Mouse (Mus musculus) left cerebral cortex, adult 11 months (tissue): Measurements from ENCODE around the gene S1pr1.

ENCODE experiments used
- DNase-seq: peaks from one replicate; pipeline ENCODE4 v3.0.0; 2022; ENCODE audit warnings: low spot score

S1pr1 gene

DNA sequence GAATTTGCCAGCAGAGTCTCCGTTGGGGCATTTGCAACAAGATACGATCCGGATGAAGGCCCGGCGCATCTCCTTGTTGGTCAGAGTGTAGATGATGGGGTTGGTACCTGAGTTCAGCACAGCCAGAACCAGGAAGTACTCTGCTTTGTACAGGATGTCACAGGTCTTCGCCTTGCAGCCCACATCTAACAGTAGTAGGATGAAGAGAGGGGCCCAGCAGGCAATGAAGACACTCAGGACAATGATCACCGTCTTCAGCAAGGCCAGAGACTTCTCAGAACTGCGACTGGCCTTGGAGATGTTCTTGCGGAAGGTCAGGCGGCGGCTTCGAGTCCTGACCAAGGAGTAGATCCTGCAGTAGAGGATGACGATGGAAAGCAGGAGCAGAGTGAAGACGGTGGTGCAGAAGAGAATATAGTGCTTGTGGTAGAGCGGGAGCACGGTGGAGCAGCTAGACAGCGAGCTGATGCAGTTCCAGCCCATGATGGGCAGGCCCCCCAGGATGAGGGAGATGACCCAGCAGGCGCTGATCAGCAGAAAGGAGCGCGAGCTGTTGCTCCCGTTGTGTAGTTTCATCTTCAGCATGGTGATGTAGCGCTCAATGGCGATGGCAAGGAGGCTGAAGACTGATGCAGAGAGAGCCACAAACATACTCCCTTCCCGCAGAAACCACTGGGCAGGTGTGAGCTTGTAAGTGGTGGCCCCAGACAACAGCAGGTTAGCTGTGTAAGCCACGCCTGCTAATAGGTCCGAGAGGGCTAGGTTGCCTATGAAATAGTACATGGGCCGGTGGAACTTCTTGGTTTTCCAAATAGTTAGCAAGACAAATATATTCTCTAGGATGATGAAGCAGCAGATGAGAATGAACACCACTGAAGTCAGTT is 2.7 kb downstream of the S1pr1 start:
- no peak for DNase-seq

DNA sequence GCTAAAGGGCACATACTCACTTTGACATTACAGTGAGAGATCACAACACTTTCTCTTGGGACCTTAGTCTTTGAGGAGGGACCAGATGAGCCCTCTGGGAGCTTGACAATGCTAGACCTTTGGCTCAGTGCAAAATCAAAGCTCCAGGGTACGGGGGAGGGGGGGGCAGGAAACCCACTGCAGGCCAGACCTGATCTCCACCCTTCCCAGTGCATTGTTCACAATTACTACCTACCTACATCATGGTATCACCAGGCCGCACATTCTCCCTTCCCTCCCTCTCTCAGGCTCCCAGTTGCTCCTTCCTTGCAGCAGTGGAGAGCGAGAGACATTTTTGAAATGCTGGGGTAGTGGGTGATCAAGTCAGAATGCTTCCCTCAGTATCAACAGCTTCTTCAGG is 3.5 kb downstream of the S1pr1 start:
- DNase-seq: no peak

DNA sequence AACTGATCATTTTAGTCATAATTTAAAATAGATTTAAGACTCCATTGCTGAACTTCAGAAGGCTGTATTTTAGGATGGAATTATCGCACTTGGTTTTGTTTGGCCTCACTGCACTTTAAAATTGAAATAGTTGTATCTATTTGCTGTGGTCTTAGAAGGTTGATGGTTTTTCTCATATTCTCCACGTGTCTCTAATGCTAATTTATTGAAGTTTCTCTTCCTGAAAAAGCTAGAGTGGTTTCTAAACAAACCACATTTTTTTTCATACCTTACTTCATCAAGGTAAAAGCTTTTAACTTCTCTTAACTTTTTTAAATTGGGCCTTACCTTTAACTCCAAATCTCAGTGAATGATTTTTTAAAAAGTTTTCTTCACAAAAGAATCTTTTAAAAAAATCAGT is 4.8 kb downstream of the S1pr1 start:
- no peak for DNase-seq

DNA sequence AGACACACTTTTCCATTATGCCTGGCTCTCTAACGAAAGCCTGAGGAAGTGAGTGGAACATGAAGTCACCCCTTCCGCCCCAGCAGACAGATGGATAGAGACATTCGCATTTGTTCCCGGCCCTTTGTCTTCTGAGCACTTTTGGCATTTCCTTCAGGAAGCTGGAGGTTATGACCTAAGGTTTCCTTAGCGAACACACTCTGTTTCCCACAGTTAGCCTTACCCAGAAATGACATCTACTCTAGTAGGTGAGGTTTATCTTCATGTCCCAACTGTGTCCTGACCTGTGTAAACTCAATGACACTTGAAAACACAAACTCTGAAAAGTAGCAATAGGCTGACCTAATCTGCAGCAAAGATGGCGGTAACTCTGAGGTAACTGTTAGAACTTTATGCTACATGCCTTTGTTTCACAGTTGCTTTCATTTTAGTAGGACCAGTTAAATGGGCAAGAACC is 5.7 kb downstream of the S1pr1 start:
- no peak for DNase-seq

DNA sequence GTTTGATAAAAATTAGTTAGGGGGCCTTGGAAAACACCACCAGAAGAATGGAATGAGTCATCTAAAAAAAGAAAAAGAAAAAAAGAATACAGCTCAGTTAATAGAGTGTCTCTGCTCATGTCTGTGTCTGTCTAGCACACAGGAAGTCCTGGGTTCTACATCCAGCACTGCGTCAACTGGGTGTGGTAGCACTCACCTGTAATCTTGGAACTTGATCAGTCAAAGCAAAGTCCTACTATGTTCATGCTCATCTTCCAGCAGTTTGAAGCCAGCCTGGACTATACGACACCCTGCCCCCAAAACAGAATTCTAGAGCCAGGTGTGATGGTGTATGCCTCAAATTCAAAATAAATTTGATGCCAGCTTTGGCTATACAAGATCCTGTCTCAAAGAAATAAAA is 8.1 kb downstream of the S1pr1 start:
- DNase-seq: no peak

DNA sequence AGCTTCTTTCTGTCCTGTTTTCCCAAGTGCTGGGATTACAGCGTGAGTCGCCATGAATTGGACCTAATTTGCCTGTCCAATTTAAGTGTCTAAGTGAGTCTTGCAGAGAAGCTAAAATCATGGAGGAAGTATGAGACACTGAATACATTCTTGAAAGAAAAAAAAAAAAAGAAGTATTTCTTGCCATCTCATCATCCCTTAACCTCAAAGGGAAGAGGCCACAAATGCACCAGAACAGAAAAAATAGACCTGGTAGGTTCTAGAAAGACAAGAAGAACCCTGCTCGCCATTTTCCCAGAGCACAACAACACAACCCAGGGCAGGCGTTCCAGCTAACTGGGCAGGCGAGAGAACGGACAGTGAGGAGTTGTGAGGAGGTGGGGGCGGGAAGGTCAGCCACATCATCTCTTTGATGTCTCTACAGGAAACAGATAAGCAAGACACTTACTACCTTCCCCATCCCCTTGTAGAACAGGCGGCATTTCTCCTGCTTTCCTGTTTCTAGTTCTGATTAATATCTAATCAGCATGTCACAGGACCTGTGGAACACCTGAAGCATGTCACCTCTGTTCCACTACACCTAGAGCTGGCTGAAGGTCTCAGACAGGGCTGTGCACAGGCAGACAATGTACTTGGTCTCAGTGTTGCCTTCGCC is 10.5 kb downstream of the S1pr1 start:
- DNase-seq: no peak

DNA sequence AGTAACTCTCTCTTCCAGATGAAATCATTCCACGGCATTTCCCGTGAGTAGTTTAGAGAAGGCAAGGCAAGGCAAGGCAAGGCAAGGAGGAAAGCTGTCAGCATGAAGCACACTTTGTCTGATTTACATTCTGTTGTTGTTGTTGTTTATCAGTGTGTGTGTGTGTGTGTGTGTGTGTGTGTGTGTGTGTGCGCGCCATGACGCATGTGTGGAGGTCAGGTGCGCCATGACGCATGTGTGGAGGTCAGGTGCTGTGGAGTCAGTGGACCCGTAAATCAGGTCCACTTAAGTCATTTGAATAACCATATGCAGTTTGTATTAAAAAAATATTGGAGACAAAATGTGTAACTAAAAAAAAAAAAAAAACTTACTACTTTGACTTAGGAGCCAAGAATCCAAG is 11.2 kb downstream of the S1pr1 start:
- no peak for DNase-seq

DNA sequence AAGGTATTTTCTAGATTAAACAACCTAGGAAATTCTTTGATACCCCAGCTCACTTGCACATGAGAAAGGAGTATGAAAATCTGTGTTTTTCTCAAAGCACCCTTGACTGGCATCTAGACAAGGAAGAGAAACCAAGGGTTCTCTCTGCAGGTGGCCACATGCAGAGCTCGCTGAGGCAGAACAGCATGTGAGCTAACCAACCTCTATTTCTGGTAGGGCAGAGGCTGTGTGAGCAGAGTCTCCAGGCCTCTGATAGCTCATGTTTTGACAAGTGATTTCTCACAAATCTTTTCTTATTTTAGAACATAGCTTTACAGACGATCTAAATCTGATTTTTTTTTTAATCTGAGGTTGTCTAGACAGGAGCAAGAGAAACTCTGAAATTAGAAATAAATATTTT is 12.8 kb downstream of the S1pr1 start:
- no peak for DNase-seq

DNA sequence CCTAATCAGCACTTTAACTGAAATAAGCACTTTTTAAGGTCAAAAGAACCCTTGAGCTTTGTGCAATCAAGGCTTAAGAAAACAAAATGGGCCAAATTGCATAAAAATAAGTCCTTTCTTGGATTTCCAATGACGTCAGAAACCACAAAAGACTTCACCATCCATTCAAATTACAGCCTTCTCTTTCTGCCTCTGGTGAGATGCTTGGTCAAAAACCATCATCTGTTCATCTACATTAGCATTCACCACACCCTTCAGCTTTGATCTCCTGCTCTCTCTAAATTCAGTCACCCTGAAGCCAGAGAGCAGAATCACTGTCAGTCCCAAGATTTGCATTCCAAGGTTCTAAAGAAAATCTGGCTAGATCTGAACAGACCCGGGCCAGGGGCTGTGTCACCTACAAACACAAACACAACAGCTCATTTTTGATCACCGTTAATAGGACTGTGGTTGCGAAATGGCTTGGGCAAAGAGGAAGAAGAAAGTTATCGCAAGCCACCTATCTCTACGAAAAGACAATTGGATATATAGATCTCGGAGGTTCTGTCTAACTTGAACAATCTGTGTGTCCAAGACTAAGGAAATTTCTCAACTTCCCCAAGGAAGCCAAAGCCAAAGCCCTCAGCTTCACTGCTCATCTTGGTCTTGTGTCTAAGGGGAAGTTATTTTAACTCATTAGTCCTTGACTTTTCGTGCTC is 19.5 kb downstream of the S1pr1 start:
- no peak for DNase-seq

DNA sequence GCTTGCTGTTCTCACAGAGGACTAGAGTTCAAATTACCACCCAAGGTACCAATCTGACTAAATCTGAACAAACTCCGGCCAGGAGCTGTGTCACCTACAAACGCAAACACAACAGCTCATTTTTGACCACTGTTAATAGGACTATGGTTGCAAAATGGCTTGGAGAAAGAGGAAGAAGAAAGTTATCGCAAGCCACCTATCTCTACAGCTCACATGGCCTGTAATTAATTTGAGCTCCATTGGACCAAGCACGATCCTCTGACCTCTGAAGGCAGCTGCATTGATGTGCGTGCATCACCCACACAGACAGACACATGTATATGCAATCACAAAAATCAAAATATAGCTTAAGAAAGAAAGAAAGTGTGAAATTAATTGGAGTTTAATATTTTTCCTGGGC is 20.7 kb downstream of the S1pr1 start:
- no peak for DNase-seq

DNA sequence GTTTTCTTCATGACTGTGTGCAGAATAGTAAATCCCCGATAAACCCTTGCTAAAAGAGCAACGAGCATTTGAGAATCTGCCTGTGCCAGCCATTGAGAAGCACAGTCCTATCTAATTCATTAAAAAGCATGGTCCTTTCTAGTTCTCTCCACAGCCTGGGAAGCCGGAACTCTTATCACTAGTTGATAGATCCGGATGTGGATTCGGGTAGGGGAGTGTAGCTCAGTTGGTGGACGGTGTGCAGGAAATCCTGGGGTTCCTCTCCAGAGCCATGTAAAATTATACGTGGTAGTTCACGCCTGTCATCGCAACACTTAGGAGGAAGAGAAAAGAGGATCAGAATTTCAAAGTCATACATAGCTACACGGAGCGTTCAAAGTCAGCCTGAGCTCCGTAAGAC is 21.5 kb downstream of the S1pr1 start:
- DNase-seq: no peak

DNA sequence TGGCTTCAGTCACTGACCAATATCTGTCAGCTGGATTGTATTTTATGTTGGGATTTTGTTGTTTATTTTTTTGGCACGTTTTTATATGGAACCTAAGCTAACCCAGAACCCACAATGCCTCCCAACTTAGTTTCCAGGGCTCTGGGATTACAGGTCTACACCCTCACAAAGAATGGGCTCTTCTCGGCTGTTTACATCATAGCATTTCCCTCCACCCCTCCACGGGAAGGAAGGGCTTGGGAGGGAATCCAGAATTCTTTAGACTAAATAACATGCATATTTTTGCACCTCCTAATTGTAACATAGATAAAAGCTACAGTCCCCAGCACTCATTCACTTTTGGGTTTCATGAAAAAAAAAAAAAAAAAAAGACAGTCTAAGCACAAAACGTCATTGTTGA is 22.0 kb downstream of the S1pr1 start:
- no peak for DNase-seq

DNA sequence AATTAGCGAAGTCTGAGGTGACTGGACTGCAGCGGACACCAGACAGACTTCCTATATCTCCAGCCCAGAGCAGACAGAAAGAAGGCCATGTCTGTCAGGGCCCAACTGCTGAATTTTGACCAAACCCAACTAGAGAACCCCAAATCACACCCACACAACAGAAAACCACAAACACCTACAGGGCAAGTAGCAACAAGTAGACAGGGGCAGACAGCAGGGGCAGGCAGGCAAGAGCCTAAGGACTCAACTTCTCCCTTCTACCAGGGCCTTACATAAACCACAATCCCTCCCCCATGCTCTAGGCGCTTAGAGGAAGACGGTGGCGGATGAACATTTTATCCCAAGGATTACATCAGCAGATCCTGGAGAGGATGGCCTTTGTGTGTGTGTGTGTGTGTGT is 22.5 kb downstream of the S1pr1 start:
- DNase-seq: no peak

DNA sequence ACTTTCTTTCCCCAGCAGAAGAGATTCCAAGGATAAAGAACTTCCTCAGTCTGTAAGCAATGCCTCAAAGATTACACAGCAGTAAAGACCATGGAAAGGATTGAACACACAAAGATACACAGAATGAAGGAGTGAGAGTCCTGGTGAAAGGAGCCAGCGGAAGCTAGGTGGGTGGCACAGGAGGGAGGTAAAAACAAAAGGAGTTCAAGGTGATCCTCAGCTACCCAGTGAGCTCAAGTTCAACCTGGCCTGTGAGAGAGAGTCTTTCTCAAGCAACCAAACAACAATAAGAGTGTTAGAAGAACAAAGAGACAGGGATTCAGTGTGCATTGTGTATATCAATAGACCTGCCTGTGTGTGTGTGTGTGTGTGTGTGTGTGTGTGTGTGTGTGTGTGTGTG is 25.0 kb downstream of the S1pr1 start:
- DNase-seq: no peak

DNA sequence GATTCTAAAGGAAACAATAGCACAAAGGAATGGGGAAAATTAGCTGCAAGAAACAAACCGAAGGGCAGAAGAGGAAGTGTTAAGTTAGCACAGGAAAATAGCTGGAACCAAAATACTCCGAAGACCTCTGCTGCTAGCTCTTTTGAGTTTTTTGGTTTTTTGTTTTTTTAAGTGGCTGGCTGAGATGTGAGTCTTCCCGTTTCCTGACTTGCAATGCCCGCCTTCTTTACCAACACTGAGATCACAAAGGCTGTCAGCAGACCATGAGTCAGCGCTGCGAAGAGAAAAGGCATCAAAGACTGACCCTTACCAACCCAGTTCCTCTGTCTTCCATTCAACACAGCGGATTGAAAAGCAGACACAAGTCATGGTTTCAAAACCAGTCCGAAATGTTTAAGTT is 25.5 kb downstream of the S1pr1 start:
- DNase-seq: no peak

DNA sequence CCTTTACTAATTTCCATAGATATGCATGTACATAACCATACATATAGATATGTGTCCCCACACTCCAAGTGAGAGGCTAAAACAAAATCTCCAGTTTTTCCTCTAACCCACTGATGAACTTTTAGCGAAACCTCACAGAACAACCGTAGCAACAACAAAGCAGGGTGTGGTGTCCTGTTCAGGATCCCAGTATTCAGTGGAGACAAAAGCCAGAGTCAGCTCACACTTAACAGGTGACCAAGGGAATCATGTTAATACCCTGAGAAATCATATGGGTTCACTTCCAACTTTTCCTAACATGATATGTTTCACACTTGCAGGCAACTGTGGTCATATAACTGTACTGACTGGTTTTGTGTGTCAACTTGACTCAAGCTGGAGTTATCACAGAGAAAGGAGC is 27.1 kb downstream of the S1pr1 start:
- DNase-seq: no peak

DNA sequence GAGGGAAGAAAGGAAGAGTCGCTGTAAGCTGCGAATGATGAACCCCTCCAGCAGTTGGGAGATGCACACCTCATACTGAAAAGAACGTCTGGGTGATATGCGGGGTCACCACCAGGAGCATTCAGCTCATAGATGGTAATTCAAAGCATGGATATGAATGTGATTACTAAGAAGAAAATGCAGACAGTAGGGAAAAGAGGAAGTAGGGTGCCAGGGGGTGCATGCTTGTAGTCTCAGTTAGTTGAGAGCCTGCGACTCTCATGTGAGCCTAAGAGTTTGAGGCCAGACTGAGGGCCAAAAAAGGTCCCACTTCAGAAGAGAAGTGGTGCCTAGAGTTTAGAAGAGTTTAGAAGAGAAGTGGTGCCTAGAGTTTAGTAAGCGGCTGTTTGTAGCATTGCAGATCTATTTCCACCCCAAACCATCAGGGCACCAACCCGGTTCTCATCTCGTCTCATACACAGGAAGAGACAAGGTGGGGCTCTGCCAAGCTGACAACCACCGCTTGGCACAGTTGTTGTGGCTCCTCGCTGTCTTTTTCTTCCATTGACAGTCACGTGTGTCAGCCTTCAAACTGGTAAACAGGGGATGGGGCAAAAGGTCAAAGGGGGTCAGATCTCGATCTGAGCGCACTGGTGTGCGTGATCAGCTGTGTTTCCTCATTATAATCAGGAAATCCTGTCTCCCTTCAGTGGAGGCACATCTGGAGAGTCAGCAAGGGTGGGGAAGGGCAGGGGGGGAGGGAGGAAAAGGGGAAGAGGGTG is 32.4 kb downstream of the S1pr1 start:
- DNase-seq: no peak

DNA sequence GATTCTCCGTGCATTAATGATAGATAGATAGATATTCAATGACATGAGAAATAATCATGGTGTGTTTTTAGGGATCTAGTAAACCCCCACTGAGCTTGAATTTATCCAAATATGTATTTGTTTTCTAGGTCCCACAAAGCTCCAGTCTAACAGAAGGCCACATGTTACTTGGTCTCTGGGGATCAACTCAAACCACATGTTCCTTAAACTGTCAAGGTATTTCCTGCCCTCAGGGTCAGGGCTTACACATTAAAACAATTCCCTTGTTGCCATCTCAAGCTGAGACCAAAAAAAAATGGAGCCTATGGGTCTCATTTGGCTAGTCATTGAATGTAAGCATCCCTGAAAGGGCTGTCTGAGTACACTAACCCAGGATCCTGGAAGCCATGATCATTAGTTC is 33.7 kb downstream of the S1pr1 start:
- no peak for DNase-seq

DNA sequence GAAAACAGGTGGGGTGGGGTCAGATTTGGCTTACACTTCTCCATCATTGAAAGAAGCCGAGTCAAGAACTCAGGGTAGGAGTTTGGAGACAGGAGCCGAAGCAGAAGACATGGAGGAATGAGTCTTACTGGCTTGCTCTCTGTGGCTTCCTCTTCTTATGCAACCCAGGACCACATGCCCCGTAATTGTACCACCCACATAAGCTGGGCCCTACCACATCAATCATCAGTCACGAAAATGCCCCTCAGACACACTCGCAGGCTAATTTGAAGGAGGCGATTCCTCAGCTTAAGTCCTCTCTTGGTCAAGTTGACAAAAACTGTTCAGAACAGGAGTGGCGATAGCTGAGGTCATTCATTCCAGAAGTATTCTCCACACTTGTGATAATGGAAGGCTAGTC is 35.9 kb downstream of the S1pr1 start:
- DNase-seq: no peak

DNA sequence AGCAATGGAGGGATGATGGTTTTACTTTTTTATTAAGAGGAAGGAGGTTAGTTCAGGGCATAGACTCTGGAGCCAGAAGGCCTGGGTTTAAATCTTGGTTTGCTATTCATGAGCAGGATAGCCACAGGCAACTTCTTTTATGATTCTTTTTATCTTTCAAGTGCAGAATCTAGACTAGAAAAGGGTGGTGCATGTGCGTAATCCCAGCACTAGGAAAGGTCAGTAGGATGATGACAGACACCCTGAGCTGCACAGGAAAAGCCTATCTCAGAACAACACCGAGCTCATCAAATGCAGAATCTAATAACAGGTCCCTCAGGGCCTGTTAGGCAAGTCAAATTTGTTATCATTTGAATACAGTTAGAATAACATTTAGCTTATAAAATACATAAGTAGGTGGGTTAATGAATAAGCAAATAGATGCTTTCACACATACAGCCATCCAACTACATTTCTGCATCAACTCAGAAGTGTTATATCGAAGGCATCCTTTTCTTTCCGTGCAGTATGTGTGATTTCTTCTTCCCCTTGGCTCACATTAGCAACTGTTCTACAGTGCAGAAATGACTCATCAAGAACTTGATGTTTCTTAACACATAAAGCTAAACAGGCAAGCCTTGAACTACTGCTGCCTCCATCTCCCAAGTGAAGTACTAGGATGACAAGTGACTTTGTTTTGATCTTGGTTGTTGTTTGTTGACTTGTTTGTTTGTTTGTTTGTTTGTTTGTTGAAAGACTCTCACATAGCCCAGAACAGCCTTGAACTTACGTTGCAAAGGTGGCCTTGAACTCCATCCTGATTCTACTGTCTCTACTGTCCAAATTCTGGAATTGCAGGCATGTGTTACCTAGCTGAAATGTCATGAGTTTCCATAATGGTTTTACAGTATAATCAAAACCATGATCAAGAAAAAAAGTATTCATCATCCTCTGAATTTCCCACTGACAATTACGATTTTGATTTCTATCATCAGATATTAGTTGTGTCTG is 39.0 kb downstream of the S1pr1 start:
- DNase-seq: no peak

DNA sequence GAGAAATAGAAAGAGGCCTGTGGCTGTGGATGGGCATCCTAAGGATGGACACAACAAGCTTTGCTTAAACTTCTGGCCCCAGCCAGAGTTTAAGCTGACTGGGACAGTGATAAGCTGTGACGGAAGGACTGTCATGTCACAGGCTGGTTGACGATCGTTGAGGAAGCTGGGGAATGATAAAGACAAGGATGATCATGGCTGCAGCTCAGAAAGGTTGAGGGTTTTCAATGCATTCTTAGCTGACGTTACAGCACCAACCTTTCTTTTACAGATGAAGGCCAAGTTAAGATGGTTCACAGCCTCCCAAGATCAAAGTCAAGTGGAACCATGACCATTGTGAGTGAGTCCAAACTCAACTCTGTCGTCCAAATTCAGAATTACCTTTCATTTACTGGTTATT is 40.2 kb downstream of the S1pr1 start:
- no peak for DNase-seq
